Mouse (Mus musculus) G1E (cell line): ENCODE results near the gene Kcnrg.

Experiments
- CTCF ChIP-seq: IDR thresholded peaks from 2 replicates; pipeline ENCODE4 v1.5.1; 2012; ENCODE audit warnings: low read depth, low read length, inconsistent platforms, mixed read lengths
- GATA1 ChIP-seq: IDR thresholded peaks from 2 replicates; pipeline ENCODE4 v1.6.1; 2012; ENCODE audit warnings: borderline replicate concordance, low read length, inconsistent platforms, mixed read lengths
- GATA2 ChIP-seq: IDR thresholded peaks from 2 replicates; pipeline ENCODE4 v1.6.1; 2012; ENCODE audit warnings: low read depth, low read length, inconsistent platforms, borderline replicate concordance
- POLR2AphosphoS5 ChIP-seq: IDR thresholded peaks from 2 replicates; pipeline ENCODE4 v1.6.1; 2012; ENCODE audit warnings: low read depth, low read length, inconsistent platforms; ENCODE audit not compliant: insufficient replicate concordance
- TAL1 ChIP-seq: conservative IDR thresholded peaks from 2 replicates; pipeline ENCODE4 v1.6.1; 2012; ENCODE audit warnings: low read depth, low read length, inconsistent platforms, mixed read lengths

GRCm38 (mm10) chr14:61661496-61661895 is 54.2 kb downstream of the Kcnrg start:
- TF ChIP-seq CTCF (no peak), TAL1 (no peak), POLR2AphosphoS5 (no peak), GATA1 (no peak), GATA2 (no peak)
